13 mouse cellular contexts compared by ENCODE assay signal in the genomic region with DNA sequence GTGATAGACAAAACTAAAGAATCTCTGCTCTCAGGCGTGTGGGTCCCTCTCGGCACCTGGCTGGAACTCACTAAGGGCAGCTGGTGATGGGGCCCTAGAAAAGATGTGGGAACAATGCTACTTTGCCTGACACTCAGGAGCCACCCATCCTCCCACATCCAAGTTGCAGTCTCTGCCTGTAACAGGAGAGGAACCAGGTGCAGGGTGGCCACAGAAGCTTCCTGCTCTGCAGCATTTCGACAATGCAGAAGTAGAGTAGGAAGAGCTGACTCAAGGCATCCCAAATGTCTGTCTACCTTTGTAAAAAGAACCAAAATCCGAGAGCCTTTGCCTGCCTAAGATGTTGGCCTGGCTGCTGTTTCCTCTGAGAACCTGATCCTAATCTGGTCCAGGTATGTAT.
"Had no signal": no experiment of that assay in that cellular context is flagged by ENCODE, and none has a peak within 500 bp of the region (broad histone marks: within the 10 kb centered on the region; RNA-seq: fewer than 3 reads in every experiment).

No protein-coding gene starts in this region.

- ATAC-seq: intestine, embryonic 15.5 days; liver, postnatal 0 days; midbrain, embryonic 13.5 days had no signal

- H3K9me3 ChIP-seq: intestine, embryonic 15.5 days; kidney, embryonic 15.5 days; limb, embryonic 12.5 days; liver, embryonic 13.5 days; midbrain, embryonic 13.5 days had no signal

- DNase-seq: kidney, adult 18-20 months; kidney, postnatal 14 days; layer of hippocampus, postnatal 36 days; liver; liver, embryonic 13.5 days; liver, postnatal 0 days; thymus, postnatal 4 days had no signal

- H3K36me3 ChIP-seq: intestine, embryonic 15.5 days; kidney, embryonic 15.5 days; limb, embryonic 12.5 days; liver, embryonic 13.5 days; midbrain, embryonic 13.5 days had no signal

- H3K4me1 ChIP-seq: intestine, embryonic 15.5 days; kidney, embryonic 15.5 days; limb, embryonic 12.5 days; liver, embryonic 13.5 days; midbrain, embryonic 13.5 days had no signal

- H3K27me3 ChIP-seq: intestine, embryonic 15.5 days; kidney, embryonic 15.5 days; limb, embryonic 12.5 days; liver, embryonic 13.5 days; midbrain, embryonic 13.5 days had no signal

- H3K9ac ChIP-seq: intestine, embryonic 15.5 days; kidney, embryonic 15.5 days; limb, embryonic 12.5 days; liver, embryonic 13.5 days; liver, postnatal 0 days; midbrain, embryonic 13.5 days had no signal

- H3K4me3 ChIP-seq: intestine, embryonic 15.5 days; kidney, embryonic 15.5 days; limb, embryonic 12.5 days; liver, embryonic 13.5 days; midbrain, embryonic 13.5 days had no signal

- H3K4me2 ChIP-seq: intestine, embryonic 15.5 days; kidney, embryonic 15.5 days; limb, embryonic 12.5 days; liver, embryonic 13.5 days; midbrain, embryonic 13.5 days had no signal

- H3K27ac ChIP-seq: intestine, embryonic 15.5 days; kidney, embryonic 15.5 days; limb, embryonic 12.5 days; liver, embryonic 13.5 days; macrophage; midbrain, embryonic 13.5 days; stomach, postnatal 0 days had no signal
